Mouse (Mus musculus): ENCODE results near the gene Gm21866. TPM values are rescaled to one million over a fixed set of nuclear protein-coding genes. Genes with fewer than 3 reads are reported as not detected.
"Not testable (repeated sequence)": the region's sequence is repeated elsewhere in the genome, so short reads cannot be mapped to it uniquely, and the experiment has no call there.

Gene Gm21866
- polyA plus RNA-seq (2012; rRNA removed), result not detected in 2 replicates

DNA sequence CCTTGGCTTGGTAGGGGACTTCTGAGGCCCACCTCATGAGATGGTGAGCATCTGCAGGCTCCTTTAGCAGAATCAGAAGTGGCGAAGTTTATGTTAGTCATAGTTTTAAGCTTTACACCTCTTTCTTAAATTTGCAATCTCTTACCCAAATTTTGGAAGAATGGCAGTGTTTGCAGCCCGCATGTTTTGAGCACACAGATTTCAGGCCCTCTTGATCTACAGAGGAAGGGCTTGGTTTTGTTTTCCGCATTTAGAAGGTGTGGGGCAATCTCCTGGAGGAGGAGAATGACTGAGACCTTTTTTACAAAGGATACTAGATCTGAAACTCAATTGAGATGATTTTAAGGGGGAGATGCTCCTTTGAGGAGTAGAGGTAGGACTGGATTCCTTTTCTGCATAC, at the start of gene Gm21866:
Gene Gm21866, minus strand, starts transcription at position 101 of the 400 bp plus-strand sequence.
- not testable (repeated sequence) for H3K4me1 ChIP-seq (ENCODE audit: control insufficient read depth, insufficient read depth, insufficient read length, low read length); H3K27ac ChIP-seq (ENCODE audit: insufficient read depth, low read depth, low read length); H3K36me3 ChIP-seq (ENCODE audit: control insufficient read depth, insufficient read depth, low read length); H3K27me3 ChIP-seq (ENCODE audit: control insufficient read depth, insufficient read depth, low read length); H3K4me3 ChIP-seq (ENCODE audit: low read depth, low read length)
- 89% methylated on average over 2 of the region's 3 CpGs for WGBS

- not testable (repeated sequence) for H3K4me3 ChIP-seq (ENCODE audit: low read depth, low read length); H3K36me3 ChIP-seq (ENCODE audit: control insufficient read depth, insufficient read depth, low read length); H3K27ac ChIP-seq (ENCODE audit: insufficient read depth, low read depth, low read length); H3K27me3 ChIP-seq (ENCODE audit: control insufficient read depth, insufficient read depth, low read length); H3K4me1 ChIP-seq (ENCODE audit: control insufficient read depth, insufficient read depth, insufficient read length, low read length)
- no CpG with 5 or more reads among the region's 1 CpGs for WGBS
Measured at GRCm38 (mm10) chrY:13493726-13494125, 28.3 kb upstream of the Gm21866 start, which contains the start of gene Gm20773. Gene Gm20773 (plus strand): TSS chrY:13494026.

Other genes with a start within 250 kb of the Gm21866 start
- not detected in 2 replicates for gene Gm21828, start 241.7 kb downstream of the Gm21866 start, polyA plus RNA-seq (2012; rRNA removed)
- not detected in 2 replicates for gene Gm21440, start 213.2 kb downstream of the Gm21866 start, polyA plus RNA-seq (2012; rRNA removed)
- gene Gm21454, start 213.1 kb downstream of the Gm21866 start, polyA plus RNA-seq (2012; rRNA removed), result not detected in 2 replicates
- not detected in 2 replicates for gene Gm21725, start 116.5 kb downstream of the Gm21866 start, polyA plus RNA-seq (2012; rRNA removed)
- gene Gm20773, start 28.4 kb upstream of the Gm21866 start, polyA plus RNA-seq (2012; rRNA removed), result not detected in 2 replicates